15 mouse cellular contexts compared by ENCODE assay signal in the genomic region with DNA sequence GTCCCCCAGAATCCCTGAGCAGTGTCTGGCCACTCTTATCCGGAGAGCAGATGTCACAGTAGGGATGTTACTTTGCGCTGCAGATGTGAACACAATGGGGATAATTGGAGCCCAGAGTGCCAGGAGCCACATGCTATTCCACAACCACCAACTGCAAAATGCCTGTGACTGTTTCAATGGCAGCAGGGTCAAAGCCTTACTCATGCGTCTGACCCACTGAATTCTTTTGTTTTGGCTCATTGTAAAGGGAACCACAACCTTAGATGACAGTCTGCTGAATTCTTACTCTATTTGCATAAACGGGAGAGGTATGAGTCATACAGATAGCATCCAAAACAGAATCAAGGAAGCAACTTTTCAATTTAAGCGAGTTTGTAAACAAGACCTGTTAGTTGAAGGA.
A peak's percentile ranks its signal among the peaks of the same experiment; 100 is the strongest.
DNase-seq lines count a peak whose midpoint lies in the region; ATAC-seq lines count a peak whose summit lies in the region.
"Had no signal": no experiment of that assay in that cellular context is flagged by ENCODE, and none has a peak within 500 bp of the region (broad histone marks: within the 10 kb centered on the region; RNA-seq: fewer than 3 reads in every experiment).

No protein-coding gene starts in this region.

- H3K36me3 ChIP-seq in midbrain, embryonic 11.5 days (ENCODE audit: control insufficient read depth, insufficient read depth, low read length) = no peaks in the 10 kb centered on the region
- H3K36me3 ChIP-seq in midbrain, embryonic 15.5 days (replicated peaks) = no peaks in the 10 kb centered on the region
- H3K36me3 ChIP-seq: intestine, embryonic 15.5 days; neural tube, embryonic 15.5 days had no signal

- DNase-seq in midbrain, embryonic 11.5 days (ENCODE audit: low spot score, missing footprints) = peak; percentile 81
- peak; percentile 95 for DNase-seq in Muller cell, postnatal 12 days (ENCODE audit: inconsistent ontology term)
- DNase-seq in embryo, embryonic 10 days (ENCODE audit: low spot score) = peak; percentile 31
- DNase-seq in retina, postnatal 1 day = peak; percentile 36
- no peak for DNase-seq in layer of hippocampus, adult 9-11 months
- DNase-seq in kidney, adult 11 months = no peak
- DNase-seq: cerebellum, adult 18-20 months; liver; lung, adult 18-20 months; thymus, postnatal 36 days had no signal

- peak; percentile 48 for ATAC-seq in midbrain, embryonic 11.5 days (ENCODE audit: low FRiP score)
- no peak for ATAC-seq in midbrain, embryonic 15.5 days (replicated peaks)
- ATAC-seq: intestine, embryonic 15.5 days had no signal

- H3K4me2 ChIP-seq in midbrain, embryonic 11.5 days = no peak overlapping the region
- no peak overlapping the region for H3K4me2 ChIP-seq in midbrain, embryonic 15.5 days
- H3K4me2 ChIP-seq: intestine, embryonic 15.5 days; neural tube, embryonic 15.5 days had no signal

- no peak overlapping the region for H3K27ac ChIP-seq in midbrain, embryonic 11.5 days (ENCODE audit: low read depth, low read length)
- no peak overlapping the region for H3K27ac ChIP-seq in midbrain, embryonic 15.5 days
- H3K27ac ChIP-seq: intestine, embryonic 15.5 days; kidney, postnatal 0 days; neural tube, embryonic 15.5 days; stomach, postnatal 0 days had no signal

- WGBS in midbrain, embryonic 11.5 days = 41% methylated on average over 5 of the region's 5 CpGs
- WGBS in midbrain, embryonic 15.5 days = 37% methylated on average over 5 of the region's 5 CpGs

- H3K4me3 ChIP-seq in midbrain, embryonic 11.5 days (ENCODE audit: low read depth, low read length) = no peak overlapping the region
- no peak overlapping the region for H3K4me3 ChIP-seq in midbrain, embryonic 15.5 days
- H3K4me3 ChIP-seq: intestine, embryonic 15.5 days; neural tube, embryonic 15.5 days had no signal

- no peaks in the 10 kb centered on the region for H3K9me3 ChIP-seq in midbrain, embryonic 11.5 days (ENCODE audit: control insufficient read depth, low read length)
- no peaks in the 10 kb centered on the region for H3K9me3 ChIP-seq in midbrain, embryonic 15.5 days
- H3K9me3 ChIP-seq: intestine, embryonic 15.5 days; neural tube, embryonic 15.5 days had no signal

- 0 out of 2 replicates have a peak, but pooled peaks cover 2% of the 10 kb centered on the region for H3K4me1 ChIP-seq in midbrain, embryonic 11.5 days (ENCODE audit: control insufficient read depth, insufficient read depth, low read length)
- H3K4me1 ChIP-seq in midbrain, embryonic 15.5 days = no peaks in the 10 kb centered on the region
- H3K4me1 ChIP-seq: intestine, embryonic 15.5 days had no signal

- H3K9ac ChIP-seq in midbrain, embryonic 11.5 days (ENCODE audit: low read length) = no peak overlapping the region
- no peak overlapping the region for H3K9ac ChIP-seq in midbrain, embryonic 15.5 days
- H3K9ac ChIP-seq: intestine, embryonic 15.5 days; neural tube, embryonic 15.5 days had no signal

- H3K27me3 ChIP-seq in midbrain, embryonic 11.5 days (ENCODE audit: control insufficient read depth, insufficient read depth, low read length) = no peaks in the 10 kb centered on the region
- no peaks in the 10 kb centered on the region for H3K27me3 ChIP-seq in midbrain, embryonic 15.5 days (replicated peaks)
- H3K27me3 ChIP-seq: intestine, embryonic 15.5 days; neural tube, embryonic 15.5 days had no signal

Comparison
In these comparisons a context has a peak if more than half of its experiments do, and no peak if none do; other contexts are left out.
1. DNase-seq: peak in midbrain, embryonic 11.5 days (single experiment), Muller cell, postnatal 12 days (single experiment), embryo, embryonic 10 days (single experiment) and retina, postnatal 1 day (single experiment); none in layer of hippocampus, adult 9-11 months (single experiment) and kidney, adult 11 months (single experiment).